Mouse (Mus musculus) gastrocnemius, postnatal 25 days (tissue): ENCODE measurements around the gene Scube2. TPM values are rescaled to one million over a fixed set of nuclear protein-coding genes. Genes with fewer than 3 reads are reported as not detected.

ENCODE experiments used
- DNase-seq: peaks from one replicate; pipeline ENCODE4 v3.0.0; 2022
- total RNA-seq, 2 experiments: library from RNA; stranded (reverse); gene quantifications; 1 replicate in 1 of 2; 2 replicates in 1 of 2; pipeline ENCODE4 v1.2.3; 2021

The Scube2 gene
- total RNA-seq, 2 experiments from 2014 or later: 3.9 to 4.3 TPM

- DNase-seq: no peak
Measured at GRCm38 (mm10) chr7:109850531-109850930, 14.9 kb downstream of the Scube2 start.

DNA sequence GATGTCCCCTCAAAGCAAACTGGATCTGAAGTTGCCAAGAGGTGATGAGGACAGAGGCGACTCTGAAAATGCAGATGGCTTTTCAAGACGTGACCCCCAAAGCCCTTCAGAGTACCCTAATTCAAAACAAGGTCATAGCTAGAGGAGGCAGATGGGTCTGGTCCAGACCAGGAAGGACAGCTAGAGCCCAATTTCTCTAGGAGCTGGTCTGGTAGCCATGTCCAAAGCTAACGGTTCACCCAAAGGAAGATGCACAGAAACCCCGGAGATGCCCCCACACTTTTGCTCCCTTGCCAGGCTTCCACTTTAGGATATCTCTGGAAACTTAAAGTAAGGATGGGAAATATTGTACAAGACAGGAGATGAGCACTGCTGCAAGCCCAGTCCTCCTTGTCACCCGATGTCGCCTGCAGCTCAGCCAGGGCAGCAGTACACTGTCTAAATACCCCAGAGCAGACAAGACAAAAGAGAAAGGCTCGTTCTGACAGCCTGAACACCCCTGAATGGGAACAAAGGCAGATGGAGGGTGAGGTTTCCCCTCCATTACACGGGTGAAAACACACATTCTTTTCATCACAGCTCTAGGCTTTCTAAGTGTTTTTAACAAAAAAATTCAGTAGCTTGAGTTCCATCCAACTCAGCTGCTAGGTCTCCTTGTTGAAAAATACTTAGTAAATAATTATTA is 15.6 kb downstream of the Scube2 start:
- no peak for DNase-seq

- no peak for DNase-seq
Measured at GRCm38 (mm10) chr7:109848867-109849733, 16.4 kb downstream of the Scube2 start.

- DNase-seq: no peak
Measured at GRCm38 (mm10) chr7:109844100-109844499, 21.4 kb downstream of the Scube2 start.

DNA sequence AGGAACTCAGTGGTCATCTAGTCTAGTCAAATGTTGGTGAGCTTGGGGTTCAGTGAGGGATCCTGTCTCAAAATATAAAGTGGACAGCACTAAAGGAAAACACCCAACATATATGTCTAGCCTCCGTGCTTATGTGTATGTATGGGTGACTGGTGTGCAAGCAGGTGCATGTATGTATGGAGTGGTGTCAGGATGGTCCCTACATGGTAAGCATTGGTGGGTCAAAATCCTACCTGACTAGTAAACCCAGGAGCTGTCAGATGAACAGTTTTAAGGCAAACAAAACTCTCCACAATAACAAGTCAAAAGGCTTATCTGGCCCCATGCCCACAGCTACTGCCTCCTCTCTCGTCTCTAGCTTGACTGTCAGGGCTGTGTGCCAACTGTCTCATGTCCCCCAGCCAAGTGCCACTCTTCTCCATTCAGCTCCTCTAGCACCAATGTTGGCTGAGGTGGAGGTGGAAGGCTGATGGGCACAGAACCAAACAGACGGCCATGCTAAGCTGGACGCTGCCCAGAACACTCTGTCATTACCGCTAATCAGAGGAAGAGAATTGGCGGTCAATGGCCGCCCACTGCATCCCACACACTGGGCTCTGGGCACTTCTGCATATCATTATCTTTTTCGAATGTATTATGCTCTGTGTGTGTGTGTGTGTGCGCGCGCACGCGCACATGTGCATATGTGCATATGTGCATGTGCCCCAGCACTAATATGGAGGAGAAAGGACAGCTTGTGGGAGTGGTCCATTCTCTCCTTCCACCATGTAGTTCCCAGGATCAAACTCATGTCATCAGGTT is 23.7 kb downstream of the Scube2 start:
- DNase-seq: no peak

DNA sequence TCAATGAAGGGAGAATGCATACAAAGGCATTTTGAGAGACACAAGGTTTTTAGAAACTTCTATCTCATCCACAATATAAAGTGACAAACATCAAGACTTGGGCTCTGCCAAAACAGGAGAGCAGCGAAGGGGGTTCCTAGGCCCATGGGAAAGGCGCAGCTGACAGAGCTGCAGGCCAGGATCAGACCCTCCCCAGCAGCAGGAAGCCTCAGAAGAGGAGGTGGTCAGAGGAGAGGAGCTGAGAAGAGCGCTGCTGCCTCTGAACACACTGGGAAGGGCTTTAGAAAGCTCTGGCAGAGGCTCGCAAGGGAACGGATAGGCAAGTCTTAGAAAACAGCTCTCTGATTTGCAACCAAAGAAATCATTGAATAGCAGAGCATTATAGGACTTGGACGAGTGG is 24.4 kb downstream of the Scube2 start:
- DNase-seq: no peak

GRCm38 (mm10) chr7:109838613-109839012 is 26.9 kb downstream of the Scube2 start:
- DNase-seq: no peak

DNA sequence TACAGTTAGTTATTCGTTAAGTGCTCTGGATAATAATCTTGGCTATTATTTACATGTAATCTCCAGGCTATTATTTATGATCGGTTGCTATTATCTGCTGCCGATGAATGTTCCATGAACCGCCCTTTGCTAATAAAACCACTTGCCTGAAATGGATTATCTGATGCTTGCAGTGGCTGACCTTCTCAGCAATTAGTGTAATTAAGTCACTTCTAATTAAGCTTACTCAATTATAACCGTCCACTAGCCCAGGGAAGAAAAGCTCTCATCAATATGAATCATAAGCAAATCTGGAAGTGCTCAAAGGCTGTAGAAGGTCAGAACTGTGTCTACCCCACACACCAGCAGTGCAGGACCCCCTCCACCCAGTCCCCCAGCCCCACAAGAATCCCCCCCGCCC is 27.8 kb downstream of the Scube2 start:
- no peak for DNase-seq

DNA sequence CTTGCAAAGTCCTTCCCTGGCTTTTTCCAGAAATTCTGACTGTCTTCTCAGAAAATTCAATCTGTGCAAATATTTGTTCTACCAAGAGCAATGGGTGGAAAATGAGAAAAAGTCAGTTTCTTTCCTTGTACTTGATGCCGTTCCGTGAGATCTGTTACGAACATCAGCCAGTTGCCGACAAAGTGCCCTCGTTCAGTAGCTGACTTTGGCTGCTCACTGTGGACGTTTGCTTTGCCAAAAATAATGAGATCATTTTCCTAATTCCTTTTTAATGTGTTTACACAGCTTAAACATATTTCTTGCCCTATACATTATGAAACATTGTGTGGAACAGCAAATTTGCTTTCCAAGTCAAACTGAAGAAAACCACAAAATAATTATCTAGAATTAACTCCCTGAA is 30.6 kb downstream of the Scube2 start:
- no peak for DNase-seq

DNA sequence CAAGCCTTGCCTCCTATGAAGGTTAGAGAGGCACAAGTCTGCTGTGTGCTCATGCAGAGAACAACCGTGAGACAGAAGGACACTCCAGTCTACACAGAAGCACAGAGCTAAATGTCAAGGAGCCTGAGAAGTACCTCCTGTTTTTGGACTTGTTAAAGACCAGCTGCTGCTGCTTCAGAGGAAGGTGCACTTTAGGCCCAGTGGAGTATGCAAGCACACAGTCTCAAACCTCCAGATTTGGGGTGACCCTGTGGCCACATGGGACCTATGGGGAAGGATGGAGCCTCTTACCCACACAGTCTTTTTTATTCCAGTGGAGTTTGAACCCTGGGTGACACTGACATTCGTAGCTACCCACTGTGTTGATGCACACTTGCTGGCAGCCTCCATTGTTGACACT is 34.1 kb downstream of the Scube2 start:
- no peak for DNase-seq

- no peak for DNase-seq
Measured at GRCm38 (mm10) chr7:109826911-109827310, 38.6 kb downstream of the Scube2 start.

GRCm38 (mm10) chr7:109825293-109825692 is 40.2 kb downstream of the Scube2 start:
- no peak for DNase-seq

DNA sequence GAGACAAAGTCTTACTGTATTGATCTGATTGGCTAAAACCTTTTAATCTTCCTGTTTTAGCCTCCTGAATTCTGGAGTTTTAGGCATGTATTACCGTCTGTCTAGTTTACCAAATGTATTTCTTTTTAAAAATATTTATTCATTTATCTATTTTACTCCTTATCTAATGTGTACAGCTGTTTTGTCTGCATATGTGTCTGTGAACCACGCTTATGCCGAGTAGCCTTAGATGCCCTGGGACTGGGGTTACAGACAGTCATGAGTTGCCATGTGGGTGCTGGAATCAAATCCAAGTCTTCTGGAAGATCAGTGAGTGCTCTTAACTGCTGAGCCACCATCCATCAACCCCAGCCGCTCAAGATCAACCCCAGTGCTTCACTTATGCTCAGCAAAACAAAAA is 46.9 kb downstream of the Scube2 start:
- DNase-seq: no peak

DNA sequence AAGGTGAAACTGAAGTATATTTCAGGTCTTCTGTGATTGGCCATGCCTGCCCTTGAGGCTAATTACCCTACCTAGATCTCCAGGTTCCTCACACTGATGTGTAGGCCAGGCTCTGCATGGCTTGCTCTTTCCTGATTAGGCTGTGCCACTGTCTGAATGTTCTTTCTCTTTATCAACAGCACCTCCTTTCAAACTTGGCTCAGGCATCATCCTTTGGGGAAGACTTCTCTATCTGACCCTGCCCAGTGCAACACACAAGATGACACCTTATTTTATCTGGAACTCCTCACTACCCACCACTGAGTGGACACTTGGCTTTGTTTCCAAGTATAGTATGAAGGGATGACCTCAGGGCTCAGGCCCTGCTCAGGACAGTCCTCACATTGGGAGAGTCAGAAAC is 47.5 kb downstream of the Scube2 start:
- no peak for DNase-seq

DNA sequence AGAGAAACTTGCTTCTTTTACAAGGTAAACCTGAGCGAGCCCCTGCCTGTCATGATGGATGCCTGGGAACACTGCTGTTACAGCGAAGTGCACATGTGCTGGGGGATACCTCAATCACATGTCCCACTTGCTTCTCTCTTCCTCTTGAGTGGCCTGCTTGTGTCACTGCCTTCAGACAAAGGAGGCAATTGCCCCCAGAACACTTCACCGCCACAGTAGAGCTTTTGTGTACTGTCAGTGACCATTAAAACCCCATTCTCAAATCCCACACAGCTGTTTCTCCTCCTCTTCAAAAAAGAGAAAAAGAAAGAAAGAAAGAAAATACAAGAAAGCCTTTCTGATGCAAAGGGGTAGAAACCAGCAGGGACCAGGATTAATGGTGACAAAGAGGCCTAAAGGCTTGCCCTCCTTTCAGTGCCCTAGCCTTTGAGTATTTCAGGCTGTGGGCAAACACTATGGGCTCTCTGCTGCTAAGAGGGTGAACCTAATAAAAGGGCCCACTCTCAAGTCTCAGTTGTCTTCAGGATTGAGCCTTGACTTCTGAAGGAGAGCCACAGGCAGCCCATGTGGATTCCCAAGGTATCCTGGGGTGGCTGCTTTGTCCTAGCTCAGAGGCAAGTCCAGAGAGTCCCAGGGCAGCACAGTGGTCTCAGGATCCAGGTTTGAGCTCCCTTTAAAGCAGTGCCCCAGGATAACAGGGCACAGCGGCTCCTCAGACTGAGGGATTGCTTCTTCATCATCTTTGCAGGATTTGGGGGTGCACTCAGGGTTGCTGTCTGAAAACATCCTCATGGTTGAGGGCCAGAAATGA is 51.9 kb downstream of the Scube2 start:
- no peak for DNase-seq

GRCm38 (mm10) chr7:109807616-109808485 is 57.6 kb downstream of the Scube2 start:
- DNase-seq: no peak

GRCm38 (mm10) chr7:109804843-109805242 is 60.6 kb downstream of the Scube2 start:
- DNase-seq: no peak

- no peak for DNase-seq
Measured at GRCm38 (mm10) chr7:109804355-109804754, 61.1 kb downstream of the Scube2 start.

DNA sequence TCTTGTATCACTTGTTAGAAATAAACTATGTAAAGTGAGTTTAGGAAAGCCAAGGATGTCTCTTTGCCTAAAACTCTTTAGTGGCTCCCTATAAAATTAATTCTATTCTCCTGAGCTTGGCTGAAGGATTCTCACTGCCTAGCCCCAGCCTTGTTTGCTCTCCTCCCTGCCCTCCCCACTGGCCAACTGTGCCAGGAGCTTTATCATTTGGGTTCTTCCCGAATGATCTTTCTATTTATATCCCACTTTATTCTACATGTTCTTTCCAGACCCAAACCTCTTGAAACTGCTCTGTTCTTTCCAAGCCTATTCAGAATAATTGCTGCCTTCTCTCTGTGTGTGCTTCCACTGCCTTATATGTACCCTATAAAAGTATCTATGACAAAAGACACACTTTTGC is 62.0 kb downstream of the Scube2 start:
- no peak for DNase-seq

GRCm38 (mm10) chr7:109800626-109801025 is 64.9 kb downstream of the Scube2 start:
- DNase-seq: no peak

- DNase-seq: no peak
Measured at GRCm38 (mm10) chr7:109799168-109799567, 66.3 kb downstream of the Scube2 start.
